Mouse (Mus musculus): ENCODE measurements at regions not wholly inside any gene's neighbourhood (a gene's known extent, or its start where the extent isn't known, plus 50 kb on each side); places are given as distances from the start of the nearest gene placed in this dataset.
"Not testable (repeated sequence)": the region's sequence is repeated elsewhere in the genome, so short reads cannot be mapped to it uniquely, and the experiment has no call there.

- no peaks in the 10 kb centered on the region for H3K79me2 ChIP-seq (ENCODE audit: inconsistent target)
- WGBS (ENCODE audit: missing documents) = 83% methylated on average over 3 of the region's 3 CpGs
- no peak overlapping the region for H3K27ac ChIP-seq
- no peak overlapping the region for H3K4me3 ChIP-seq (ENCODE audit: inconsistent target)
- no peaks in the 10 kb centered on the region for H3K36me3 ChIP-seq (ENCODE audit: inconsistent target)
Observed at GRCm38 (mm10) chr3:133684747-133685146, 139.8 kb upstream of the Tet2 start.

GRCm38 (mm10) chr3:133685393-133685792 is 140.5 kb upstream of the Tet2 start:
- 83% methylated on average over 3 of the region's 3 CpGs for WGBS (ENCODE audit: missing documents)
- no peaks in the 10 kb centered on the region for H3K36me3 ChIP-seq (ENCODE audit: inconsistent target)
- no peak overlapping the region for H3K27ac ChIP-seq
- H3K4me3 ChIP-seq (ENCODE audit: inconsistent target) = no peak overlapping the region
- no peaks in the 10 kb centered on the region for H3K79me2 ChIP-seq (ENCODE audit: inconsistent target)

- Histone ChIP-seq H3K79me2 (ENCODE audit: inconsistent target) (no peaks in the 10 kb centered on the region), H3K27ac (no peak overlapping the region), H3K36me3 (ENCODE audit: inconsistent target) (no peaks in the 10 kb centered on the region), H3K4me3 (ENCODE audit: inconsistent target) (no peak overlapping the region)
- 80% methylated on average over 4 of the region's 4 CpGs for WGBS (ENCODE audit: missing documents)
Observed at GRCm38 (mm10) chr3:133694057-133694456, 149.1 kb upstream of the Tet2 start.

GRCm38 (mm10) chr3:133696122-133696521 is 151.2 kb upstream of the Tet2 start:
- H3K36me3 ChIP-seq (ENCODE audit: inconsistent target) = no peaks in the 10 kb centered on the region
- no peak overlapping the region for H3K4me3 ChIP-seq (ENCODE audit: inconsistent target)
- H3K27ac ChIP-seq = no peak overlapping the region
- no peaks in the 10 kb centered on the region for H3K79me2 ChIP-seq (ENCODE audit: inconsistent target)
- 82% methylated on average over 3 of the region's 3 CpGs for WGBS (ENCODE audit: missing documents)

- H3K27ac ChIP-seq; H3K4me3 ChIP-seq (ENCODE audit: inconsistent target); H3K79me2 ChIP-seq (ENCODE audit: inconsistent target); H3K36me3 ChIP-seq (ENCODE audit: inconsistent target): not testable (repeated sequence)
Observed at GRCm38 (mm10) chr3:133704849-133705248, 159.9 kb upstream of the Tet2 start.

- 100% methylated on average over 1 of the region's 1 CpGs for WGBS (ENCODE audit: missing documents)
- Histone ChIP-seq H3K36me3 (ENCODE audit: inconsistent target) (no peaks in the 10 kb centered on the region), H3K79me2 (ENCODE audit: inconsistent target) (no peaks in the 10 kb centered on the region), H3K27ac (no peak overlapping the region), H3K4me3 (ENCODE audit: inconsistent target) (no peak overlapping the region)
Observed at GRCm38 (mm10) chr3:133711518-133711917, 166.6 kb upstream of the Tet2 start.

- H3K79me2 ChIP-seq (ENCODE audit: inconsistent target) = no peaks in the 10 kb centered on the region
- H3K4me3 ChIP-seq (ENCODE audit: inconsistent target) = no peak overlapping the region
- H3K36me3 ChIP-seq (ENCODE audit: inconsistent target) = no peaks in the 10 kb centered on the region
- 98% methylated on average over 3 of the region's 3 CpGs for WGBS (ENCODE audit: missing documents)
- H3K27ac ChIP-seq = no peak overlapping the region
Observed at GRCm38 (mm10) chr3:133722550-133723290, 177.8 kb upstream of the Tet2 start.

- WGBS (ENCODE audit: missing documents) = 89% methylated on average over 6 of the region's 6 CpGs
- Histone ChIP-seq H3K4me3 (ENCODE audit: inconsistent target) (no peak overlapping the region), H3K27ac (no peak overlapping the region)
Observed at GRCm38 (mm10) chr3:133726831-133727230, 181.9 kb upstream of the Tet2 start.

GRCm38 (mm10) chr3:133735603-133736002 is 190.7 kb upstream of the Tet2 start:
- no peaks in the 10 kb centered on the region for H3K36me3 ChIP-seq (ENCODE audit: inconsistent target)
- H3K79me2 ChIP-seq (ENCODE audit: inconsistent target) = no peaks in the 10 kb centered on the region
- H3K4me3 ChIP-seq (ENCODE audit: inconsistent target) = no peak overlapping the region
- WGBS (ENCODE audit: missing documents) = 60% methylated on average over 1 of the region's 1 CpGs
- H3K27ac ChIP-seq = no peak overlapping the region

More at GRCm38 (mm10) chr3:133726831-133727230, 181.9 kb upstream of the Tet2 start:
- Histone ChIP-seq H3K79me2 (ENCODE audit: inconsistent target) (no peaks in the 10 kb centered on the region), H3K36me3 (ENCODE audit: inconsistent target) (no peaks in the 10 kb centered on the region)

- Histone ChIP-seq H3K79me2 (ENCODE audit: inconsistent target) (no peaks in the 10 kb centered on the region), H3K4me3 (ENCODE audit: inconsistent target) (no peak overlapping the region), H3K27ac (no peak overlapping the region), H3K36me3 (ENCODE audit: inconsistent target) (no peaks in the 10 kb centered on the region)
- 96% methylated on average over 2 of the region's 2 CpGs for WGBS (ENCODE audit: missing documents)
Observed at GRCm38 (mm10) chr3:133738936-133739335, 194.0 kb upstream of the Tet2 start.

GRCm38 (mm10) chr3:133744552-133745118 is 199.7 kb upstream of the Tet2 start:
- 91% methylated on average over 4 of the region's 4 CpGs for WGBS (ENCODE audit: missing documents)
- no peaks in the 10 kb centered on the region for H3K79me2 ChIP-seq (ENCODE audit: inconsistent target)
- no peak overlapping the region for H3K4me3 ChIP-seq (ENCODE audit: inconsistent target)
- no peaks in the 10 kb centered on the region for H3K36me3 ChIP-seq (ENCODE audit: inconsistent target)
- no peak overlapping the region for H3K27ac ChIP-seq

GRCm38 (mm10) chr3:133748756-133749737 is 204.1 kb upstream of the Tet2 start:
- Histone ChIP-seq H3K27ac (no peak overlapping the region), H3K36me3 (ENCODE audit: inconsistent target) (no peaks in the 10 kb centered on the region), H3K4me3 (ENCODE audit: inconsistent target) (no peak overlapping the region), H3K79me2 (ENCODE audit: inconsistent target) (no peaks in the 10 kb centered on the region)
- WGBS (ENCODE audit: missing documents) = 70% methylated on average over 10 of the region's 10 CpGs

GRCm38 (mm10) chr3:133750061-133750460 is 205.1 kb upstream of the Tet2 start:
- WGBS (ENCODE audit: missing documents) = 87% methylated on average over 8 of the region's 8 CpGs
- no peaks in the 10 kb centered on the region for H3K79me2 ChIP-seq (ENCODE audit: inconsistent target)
- H3K27ac ChIP-seq = no peak overlapping the region
- no peak overlapping the region for H3K4me3 ChIP-seq (ENCODE audit: inconsistent target)
- no peaks in the 10 kb centered on the region for H3K36me3 ChIP-seq (ENCODE audit: inconsistent target)

GRCm38 (mm10) chr3:133750606-133751005 is 205.7 kb upstream of the Tet2 start:
- H3K36me3 ChIP-seq (ENCODE audit: inconsistent target) = no peaks in the 10 kb centered on the region
- no peak overlapping the region for H3K4me3 ChIP-seq (ENCODE audit: inconsistent target)
- 71% methylated on average over 3 of the region's 3 CpGs for WGBS (ENCODE audit: missing documents)
- no peak overlapping the region for H3K27ac ChIP-seq
- H3K79me2 ChIP-seq (ENCODE audit: inconsistent target) = no peaks in the 10 kb centered on the region

- no peaks in the 10 kb centered on the region for H3K79me2 ChIP-seq (ENCODE audit: inconsistent target)
- H3K36me3 ChIP-seq (ENCODE audit: inconsistent target) = no peaks in the 10 kb centered on the region
- H3K4me3 ChIP-seq (ENCODE audit: inconsistent target) = no peak overlapping the region
- H3K27ac ChIP-seq = no peak overlapping the region
- 67% methylated on average over 1 of the region's 3 CpGs for WGBS (ENCODE audit: missing documents)
Observed at GRCm38 (mm10) chr3:133751011-133751410, 206.1 kb upstream of the Tet2 start.

Measured in macrophage (primary cell).